Mouse (Mus musculus) liver, embryonic 16.5 days (tissue): Measurements from ENCODE around the gene Tbk1. TPM values are rescaled to one million over a fixed set of nuclear protein-coding genes. Genes with fewer than 3 reads are reported as not detected.
A peak's percentile ranks its signal among the peaks of the same experiment; 100 is the strongest.

Source experiments
- ATAC-seq: fragments of 200-750 bp; cut with Nextera tagmentation; 2 replicates; pipeline ENCODE4 v1.8.0; 2017; ENCODE audit warnings: low read depth, mild to moderate bottlenecking, moderate number of reproducible peaks, moderate library complexity
- H3K27ac ChIP-seq: fragments of 300-500 bp; sonication (generic); 2 replicates; pipeline ENCODE4 v1.5.1; 2014; ENCODE audit warnings: mild to moderate bottlenecking, low read length
- H3K27me3 ChIP-seq: fragments of 300-500 bp; sonication (generic); 2 replicates; pipeline ENCODE4 v1.6.1; 2014; ENCODE audit warnings: low read depth, low read length, mixed read lengths; ENCODE audit not compliant: control insufficient read depth, insufficient read depth
- H3K36me3 ChIP-seq: fragments of 300-500 bp; sonication (generic); 2 replicates; pipeline ENCODE4 v1.6.1; 2014; ENCODE audit warnings: mild to moderate bottlenecking; ENCODE audit not compliant: control insufficient read depth, insufficient read depth
- H3K4me1 ChIP-seq: fragments of 300-500 bp; sonication (generic); 2 replicates; pipeline ENCODE4 v1.6.1; 2014; ENCODE audit warnings: low read depth, low read length, mixed read lengths; ENCODE audit not compliant: control insufficient read depth
- H3K4me2 ChIP-seq: fragments of 300-500 bp; sonication (generic); 2 replicates; pipeline ENCODE4 v1.6.1; 2014; ENCODE audit warnings: low read depth, low read length, mixed read lengths
- H3K4me3 ChIP-seq: fragments of 300-500 bp; sonication (generic); 2 replicates; pipeline ENCODE4 v1.5.1; 2014; ENCODE audit warnings: low read depth, mild to moderate bottlenecking, low read length
- H3K9ac ChIP-seq: fragments of 300-500 bp; sonication (generic); 2 replicates; pipeline ENCODE4 v1.6.1; 2014; ENCODE audit warnings: low read depth, low read length
- H3K9me3 ChIP-seq: fragments of 300-500 bp; sonication (generic); replicated peaks from 2 replicates; pipeline ENCODE4 v1.6.1; 2016; ENCODE audit warnings: low read length; ENCODE audit not compliant: control insufficient read depth
- WGBS: fragments of 180-500 bp; shearing (Covaris S2); extraction: QIAGEN DNeasy Blood & Tissue Kit; methylation state at CpG from one replicate; pipeline ENCODE4 v1.1.7; 2014; ENCODE audit not compliant: insufficient replicate concordance; 5-methylcytosine and 5-hydroxymethylcytosine counted together
- polyA plus RNA-seq: library from polyadenylated mRNA; unstranded; fragments of >200 nt; fragmentation: Nextera tagmentation; extraction: Ambion mirVana; gene quantifications from 2 replicates; pipeline ENCODE4 v1.2.1, GENCODE M21; 2015

Tbk1 gene
- polyA plus RNA-seq: 19.8 and 20.5 TPM in 2 replicates

DNA sequence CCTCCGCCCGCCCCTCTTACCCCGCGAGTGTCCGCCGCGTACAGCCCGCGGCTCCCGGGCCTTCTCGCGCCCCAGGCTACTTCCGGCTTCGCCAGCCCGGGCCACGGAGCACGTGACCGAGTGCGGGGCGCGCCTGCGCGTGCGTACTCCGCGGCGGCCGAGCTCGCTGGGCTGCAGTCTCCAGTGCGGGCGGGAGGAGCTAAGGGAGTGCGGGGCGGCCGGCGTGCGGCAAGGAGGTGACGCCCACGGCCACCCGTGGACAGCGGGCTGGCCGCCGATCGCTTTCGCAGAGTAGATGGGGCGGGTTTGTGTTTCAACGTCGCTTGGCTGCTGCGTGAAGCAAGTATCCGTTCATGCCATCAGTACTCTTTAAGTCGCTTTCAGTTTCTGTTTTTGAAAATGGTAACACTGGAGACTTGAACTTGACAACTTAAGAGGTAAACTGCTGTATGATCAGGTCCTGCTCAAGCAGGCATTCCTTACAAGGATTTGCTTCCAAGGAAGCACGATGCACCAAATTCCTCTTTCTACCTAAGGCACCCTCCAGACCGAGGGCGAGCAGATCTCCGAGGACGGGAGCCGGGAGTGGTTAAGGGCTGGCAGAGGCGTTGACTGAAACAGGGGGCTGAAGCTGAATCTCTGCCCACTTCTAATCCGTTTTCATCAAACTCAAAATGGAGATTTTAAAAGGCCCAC lies at the start of gene Tbk1:
Gene Tbk1 (minus strand): TSS at position 113 of the 696 bp plus-strand sequence.
- peak within 1 kb of the TSS; percentile 77 for H3K4me2 ChIP-seq
- peak; percentile 98 for ATAC-seq
- peaks cover 24% of the 10 kb centered on the region for H3K36me3 ChIP-seq
- H3K9me3 ChIP-seq: no peaks in the 10 kb centered on the region
- WGBS: under 1% methylated on average over 48 of the region's 58 CpGs
- no peaks in the 10 kb centered on the region for H3K27me3 ChIP-seq
- peaks cover 15% of the 10 kb centered on the region for H3K4me1 ChIP-seq
- H3K9ac ChIP-seq: peak within 1 kb of the TSS; percentile 83
- peak within 1 kb of the TSS; percentile 83 for H3K27ac ChIP-seq
- peak within 1 kb of the TSS; percentile 89 for H3K4me3 ChIP-seq

DNA sequence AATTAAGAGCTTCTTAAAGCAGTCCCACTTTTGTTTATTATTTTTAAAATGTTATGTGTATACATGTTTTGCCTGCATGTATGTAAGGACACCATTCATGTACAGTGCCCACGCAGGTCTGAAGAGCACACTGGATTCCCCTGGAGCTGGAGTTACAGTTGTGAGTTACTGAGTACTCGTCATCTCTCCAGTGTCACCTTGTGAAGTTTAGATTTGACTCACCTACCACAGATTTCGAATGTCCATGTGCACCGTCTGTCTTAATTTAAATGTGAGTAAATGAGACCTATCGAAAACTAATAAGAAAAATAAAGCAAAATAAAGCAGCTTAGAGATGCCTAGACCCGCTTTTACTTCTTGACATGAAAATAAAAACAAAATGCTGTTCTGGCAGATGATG lies 49.7 kb upstream of the Tbk1 start:
- Histone ChIP-seq H3K27me3 (peaks cover 14% of the 10 kb centered on the region), H3K4me2 (no peak overlapping the region), H3K4me3 (no peak overlapping the region), H3K27ac (no peak overlapping the region), H3K9me3 (no peaks in the 10 kb centered on the region), H3K36me3 (no peaks in the 10 kb centered on the region), H3K9ac (no peak overlapping the region), H3K4me1 (no peaks in the 10 kb centered on the region; the same call in 1 of the 2 replicates)
- 62% methylated on average over 6 of the region's 6 CpGs for WGBS
- ATAC-seq: no peak

DNA sequence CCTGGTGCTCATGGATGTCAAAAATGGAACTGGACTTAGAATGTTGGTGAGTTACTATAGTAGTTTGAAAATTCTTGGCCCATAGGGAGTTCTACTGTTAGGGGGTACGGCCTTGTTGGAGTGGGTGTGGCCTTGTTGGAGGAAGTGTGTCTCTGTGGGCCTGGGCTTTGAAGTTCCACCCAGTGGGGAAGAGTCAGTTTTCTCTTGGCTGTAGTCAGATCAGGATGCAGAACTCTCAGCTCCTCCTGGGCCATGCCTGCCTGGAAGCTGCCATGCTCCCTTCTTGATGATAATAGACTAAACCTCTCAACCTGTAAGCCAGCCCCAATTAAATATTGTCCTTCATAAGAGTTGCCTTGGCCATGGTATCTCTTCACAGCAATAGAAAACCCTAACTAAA lies 47.6 kb upstream of the Tbk1 start:
- Histone ChIP-seq H3K4me1 (no peaks in the 10 kb centered on the region), H3K27ac (no peak overlapping the region), H3K4me3 (no peak overlapping the region), H3K9ac (no peak overlapping the region), H3K9me3 (no peaks in the 10 kb centered on the region), H3K4me2 (no peak overlapping the region), H3K36me3 (no peaks in the 10 kb centered on the region), H3K27me3 (no peaks in the 10 kb centered on the region; the same call in 1 of the 2 replicates)
- 31% methylated on average over 1 of the region's 1 CpGs for whole genome bisulfite sequencing
- no peak for ATAC-seq

DNA sequence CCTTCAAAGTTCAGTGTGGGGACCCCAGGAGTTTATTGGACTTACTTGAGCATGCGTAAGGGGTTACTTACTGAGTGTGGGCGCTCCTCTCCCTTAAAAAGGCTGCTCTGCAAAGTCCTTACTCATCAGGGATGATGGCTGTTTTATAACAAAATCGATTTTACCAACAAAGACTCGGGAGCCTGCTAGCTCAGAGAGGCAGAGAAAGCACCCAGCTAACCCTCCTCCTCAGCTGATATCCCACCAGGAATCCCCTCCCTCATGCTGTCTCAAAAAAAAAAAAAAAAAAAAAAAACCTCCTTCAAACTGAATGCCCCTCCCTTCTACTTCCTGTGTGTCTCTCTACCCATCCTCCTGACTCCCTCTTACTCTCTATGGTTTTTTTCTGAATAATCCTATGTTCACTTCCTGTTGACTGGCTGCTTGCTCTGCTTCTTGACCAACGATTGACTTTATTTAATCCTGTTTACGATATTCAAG lies 42.0 kb upstream of the Tbk1 start:
- WGBS: 70% methylated on average over 6 of the region's 6 CpGs

DNA sequence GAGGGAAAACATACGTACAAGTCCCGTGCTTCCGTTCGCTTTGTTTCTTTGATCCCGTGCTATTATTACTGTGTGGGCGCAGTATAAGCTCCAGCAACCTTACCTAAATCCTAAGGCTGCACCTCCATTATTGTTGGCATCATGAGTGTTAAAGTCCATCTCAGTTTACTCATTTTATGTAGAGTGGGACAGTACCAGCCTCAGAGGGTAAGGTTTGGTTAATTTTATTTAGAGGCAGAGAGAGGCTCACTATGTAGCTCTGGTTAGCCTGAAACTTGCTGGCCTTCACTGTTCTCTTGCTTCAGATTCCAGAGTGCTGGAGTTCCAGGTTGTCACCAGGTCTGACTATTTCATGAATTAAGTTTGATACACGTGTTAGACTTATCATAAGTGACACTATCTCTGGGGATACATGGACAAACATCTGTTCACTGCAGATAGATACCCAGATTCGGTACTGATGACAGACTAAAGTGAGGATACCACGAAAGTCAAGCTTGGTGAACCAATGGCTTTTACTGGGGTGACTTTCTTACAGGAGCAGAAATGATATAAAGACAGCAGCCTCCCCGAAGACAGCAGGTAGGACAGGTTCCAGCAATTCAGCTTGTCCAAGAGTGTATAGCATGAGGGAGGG lies 40.7 kb upstream of the Tbk1 start:
- Histone ChIP-seq H3K4me2 (peak overlapping the region; percentile 87; the same call in 1 of the 2 replicates), H3K36me3 (no peaks in the 10 kb centered on the region; the same call in 1 of the 2 replicates), H3K27me3 (no peaks in the 10 kb centered on the region), H3K4me1 (peaks cover 21% of the 10 kb centered on the region), H3K9me3 (no peaks in the 10 kb centered on the region), H3K9ac (no peak overlapping the region), H3K27ac (no peak overlapping the region), H3K4me3 (peak overlapping the region; percentile 92)
- 61% methylated on average over 10 of the region's 10 CpGs for WGBS
- no peak for ATAC-seq

More for the DNA sequence above, 42.0 kb upstream of the Tbk1 start:
- Histone ChIP-seq H3K4me1 (peaks cover 19% of the 10 kb centered on the region), H3K27me3 (no peaks in the 10 kb centered on the region), H3K9ac (no peak overlapping the region), H3K36me3 (no peaks in the 10 kb centered on the region), H3K4me2 (no peak overlapping the region), H3K9me3 (no peaks in the 10 kb centered on the region), H3K4me3 (no peak overlapping the region), H3K27ac (no peak overlapping the region)
- no peak for ATAC-seq

DNA sequence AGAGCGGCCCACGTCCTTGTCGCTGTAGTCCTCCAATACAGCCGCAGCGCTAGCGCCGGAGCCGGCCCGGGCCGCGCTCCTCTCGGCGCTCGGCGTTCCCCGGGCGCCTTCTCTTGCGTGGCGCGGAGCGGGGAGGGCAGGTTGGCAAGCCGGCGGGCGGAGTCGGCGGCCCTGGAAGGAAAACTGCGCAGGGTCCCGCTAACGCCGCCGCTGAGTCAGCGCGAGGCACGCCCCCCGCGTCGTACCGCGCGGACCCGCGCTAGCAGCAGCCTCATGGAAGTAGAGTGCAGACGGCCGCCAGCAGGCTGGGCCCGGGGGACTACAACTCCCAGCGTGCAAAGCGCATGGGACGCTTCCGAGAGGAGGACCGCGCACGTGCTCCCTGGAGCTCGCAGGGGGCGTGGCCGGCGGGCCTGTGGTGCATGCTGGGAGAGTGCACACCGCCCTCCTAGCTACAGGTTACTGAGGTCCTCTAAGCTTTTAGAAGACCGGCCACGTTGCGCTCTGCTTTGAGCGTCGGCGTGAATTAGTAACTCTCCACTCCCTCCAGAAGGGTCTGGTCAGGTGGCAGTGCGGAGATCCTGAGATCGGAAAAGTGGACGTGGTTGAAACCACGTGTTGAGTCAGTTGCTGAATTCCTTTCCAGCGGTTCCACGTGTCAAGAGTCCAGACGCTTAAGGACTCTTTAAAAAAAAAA lies 39.7 kb upstream of the Tbk1 start, which contains the start of gene Xpot:
Gene Xpot (minus strand): TSS at position 147 of the 697 bp plus-strand sequence.
- Histone ChIP-seq H3K4me3 (peak within 1 kb of the TSS; percentile 92), H3K27me3 (no peaks in the 10 kb centered on the region), H3K4me2 (peak within 1 kb of the TSS; percentile 87), H3K36me3 (peaks cover 6% of the 10 kb centered on the region; the same call in 1 of the 2 replicates), H3K4me1 (peaks cover 21% of the 10 kb centered on the region), H3K9ac (peak within 1 kb of the TSS; percentile 95), H3K27ac (peak within 1 kb of the TSS; percentile 96), H3K9me3 (no peaks in the 10 kb centered on the region)
- ATAC-seq: peak; percentile 100
- under 1% methylated on average over 70 of the region's 70 CpGs for WGBS

DNA sequence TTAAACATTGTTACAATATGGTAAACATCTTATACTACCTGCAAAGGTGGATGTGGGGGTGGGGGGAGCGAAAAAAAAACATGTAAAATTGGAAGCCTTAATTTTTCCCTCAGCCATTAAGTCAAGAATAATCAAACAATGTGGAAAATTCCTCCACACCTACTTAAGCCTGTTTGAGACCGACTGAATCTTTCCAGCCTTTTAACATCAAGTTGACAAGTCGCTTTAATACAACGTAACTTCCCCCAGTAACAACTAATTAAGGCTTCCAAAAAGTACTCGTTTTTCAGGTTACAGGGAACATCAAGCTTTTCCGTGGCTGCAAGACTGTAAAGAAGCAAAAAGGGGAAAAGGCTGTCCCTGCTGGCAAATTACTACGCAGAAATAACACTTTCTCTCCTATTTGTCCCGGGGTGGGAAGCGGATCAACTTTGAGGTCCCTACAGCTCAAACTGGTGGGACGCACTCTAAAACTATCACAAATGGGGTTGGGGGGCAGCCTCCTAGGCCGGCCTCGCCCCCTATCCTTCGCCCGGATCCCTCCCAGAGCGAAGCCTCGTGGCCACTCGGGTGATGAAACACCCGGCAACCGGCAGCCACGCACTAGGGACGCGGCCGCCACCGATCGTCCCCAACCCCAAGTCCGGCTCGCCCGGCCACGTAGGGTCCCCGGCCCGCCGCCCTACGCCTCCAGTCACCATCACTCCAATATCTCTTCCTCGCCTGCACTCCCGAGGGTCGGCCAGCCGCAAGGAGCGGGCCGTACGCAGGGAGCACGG lies 39.0 kb upstream of the Tbk1 start:
- Histone ChIP-seq H3K4me1 (peaks cover 21% of the 10 kb centered on the region), H3K27me3 (no peaks in the 10 kb centered on the region), H3K4me2 (peak overlapping the region; percentile 87), H3K9me3 (no peaks in the 10 kb centered on the region), H3K4me3 (peak overlapping the region; percentile 92), H3K27ac (peak overlapping the region; percentile 96), H3K36me3 (peaks cover 8% of the 10 kb centered on the region; the same call in 1 of the 2 replicates), H3K9ac (peak overlapping the region; percentile 95)
- peak; percentile 37 for ATAC-seq
- WGBS: under 1% methylated on average over 41 of the region's 41 CpGs

DNA sequence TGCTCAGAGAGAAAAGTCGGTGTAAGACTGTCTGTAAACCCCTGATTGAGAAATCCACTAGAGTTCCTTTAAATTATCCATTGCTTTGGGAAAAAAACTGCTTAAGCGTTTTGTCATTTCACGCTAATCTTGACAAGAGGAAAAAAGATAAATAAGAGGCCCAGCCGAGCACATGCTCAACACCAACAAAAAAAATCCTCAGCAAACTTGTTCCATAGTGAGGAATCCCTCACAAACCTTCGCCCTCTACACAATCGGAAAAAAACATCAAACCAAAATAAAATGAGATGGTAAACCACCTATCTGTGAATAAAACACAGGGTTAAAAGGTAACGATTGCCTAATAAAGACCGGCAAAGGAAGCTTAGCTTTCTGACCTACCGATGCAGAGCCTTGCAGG lies 38.4 kb upstream of the Tbk1 start:
- Histone ChIP-seq H3K4me3 (peak overlapping the region; percentile 92), H3K27me3 (no peaks in the 10 kb centered on the region), H3K9ac (peak overlapping the region; percentile 95), H3K9me3 (no peaks in the 10 kb centered on the region), H3K27ac (peak overlapping the region; percentile 51), H3K36me3 (peaks cover 8% of the 10 kb centered on the region), H3K4me1 (peaks cover 21% of the 10 kb centered on the region), H3K4me2 (peak overlapping the region; percentile 87)
- ATAC-seq: no peak
- WGBS: 3% methylated on average over 9 of the region's 9 CpGs
